Mouse (Mus musculus) hindbrain, embryonic 16.5 days (tissue): ENCODE measurements around the gene Mfsd7a. TPM values are rescaled to one million over a fixed set of nuclear protein-coding genes. Genes with fewer than 3 reads are reported as not detected.

Experiments
- ATAC-seq: fragments of 200-750 bp; cut with Nextera tagmentation; 2 replicates; pipeline ENCODE4 v1.8.0; 2017; ENCODE audit warnings: moderate TSS enrichment, moderate library complexity
- H3K27ac ChIP-seq: fragments of 300-500 bp; sonication (generic); 2 replicates; pipeline ENCODE4 v1.5.1; 2014; ENCODE audit warnings: low read depth, mild to moderate bottlenecking, control low read depth, low read length, moderate library complexity
- H3K27me3 ChIP-seq: fragments of 300-500 bp; sonication (generic); replicated peaks from 2 replicates; pipeline ENCODE4 v1.6.1; 2014; ENCODE audit warnings: low read length; ENCODE audit not compliant: control insufficient read depth, insufficient read depth
- H3K36me3 ChIP-seq: fragments of 300-500 bp; sonication (generic); 2 replicates; pipeline ENCODE4 v1.6.1; 2014; ENCODE audit warnings: mild to moderate bottlenecking, low read length, moderate library complexity, mixed read lengths; ENCODE audit not compliant: control insufficient read depth, insufficient read depth
- H3K4me1 ChIP-seq: fragments of 300-500 bp; sonication (generic); 2 replicates; pipeline ENCODE4 v1.6.1; 2014; ENCODE audit warnings: low read depth, low read length; ENCODE audit not compliant: control insufficient read depth, insufficient read depth
- H3K4me2 ChIP-seq: fragments of 300-500 bp; sonication (generic); 2 replicates; pipeline ENCODE4 v1.6.1; 2014; ENCODE audit warnings: mild to moderate bottlenecking, low read length, control low read depth, moderate library complexity
- H3K4me3 ChIP-seq: fragments of 300-500 bp; sonication (generic); 2 replicates; pipeline ENCODE4 v1.5.1; 2014; ENCODE audit warnings: mild to moderate bottlenecking, low read length, control low read depth, moderate library complexity
- H3K9ac ChIP-seq: fragments of 300-500 bp; sonication (generic); 2 replicates; pipeline ENCODE4 v1.6.1; 2014; ENCODE audit warnings: low read depth, mild to moderate bottlenecking, control low read depth, low read length, moderate library complexity
- H3K9me3 ChIP-seq: fragments of 300-500 bp; sonication (generic); 2 replicates; pipeline ENCODE4 v1.6.1; 2014; ENCODE audit warnings: mild to moderate bottlenecking, low read length, moderate library complexity; ENCODE audit not compliant: control insufficient read depth
- WGBS: fragments of 180-500 bp; shearing (Covaris S2); extraction: QIAGEN DNeasy Blood & Tissue Kit; methylation state at CpG from one replicate; pipeline ENCODE4 v1.1.7; 2014; 5-methylcytosine and 5-hydroxymethylcytosine counted together
- polyA plus RNA-seq: library from polyadenylated mRNA; unstranded; fragments of >200 nt; fragmentation: Nextera tagmentation; extraction: Ambion mirVana; gene quantifications from 2 replicates; pipeline ENCODE4 v1.2.1, GENCODE M21; 2015

Gene Mfsd7a
- polyA plus RNA-seq, 1 experiment from 2014 or later = 0.29 TPM

- no peaks in the 10 kb centered on the region for H3K36me3 ChIP-seq
- H3K9me3 ChIP-seq = no peaks in the 10 kb centered on the region
- no peak overlapping the region for H3K4me2 ChIP-seq
- 90% methylated on average over 2 of the region's 2 CpGs for WGBS
- no peaks in the 10 kb centered on the region for H3K4me1 ChIP-seq
- no peak overlapping the region for H3K4me3 ChIP-seq
- ATAC-seq = no peak
- H3K9ac ChIP-seq = no peak overlapping the region
- no peaks in the 10 kb centered on the region for H3K27me3 ChIP-seq
- no peak overlapping the region for H3K27ac ChIP-seq
These were observed 41.7 kb downstream of the Mfsd7a start for GRCm38 (mm10) chr5:108406977-108407376.

GRCm38 (mm10) chr5:108405460-108405859, 43.2 kb downstream of the Mfsd7a start:
- H3K36me3 ChIP-seq = no peaks in the 10 kb centered on the region
- WGBS = 76% methylated on average over 1 of the region's 1 CpGs

GRCm38 (mm10) chr5:108403453-108403852, 45.2 kb downstream of the Mfsd7a start:
- ATAC-seq = no peak
- Histone ChIP-seq H3K4me2 (no peak overlapping the region), H3K4me3 (no peak overlapping the region), H3K4me1 (no peaks in the 10 kb centered on the region), H3K27ac (no peak overlapping the region), H3K9ac (no peak overlapping the region), H3K36me3 (no peaks in the 10 kb centered on the region), H3K27me3 (no peaks in the 10 kb centered on the region), H3K9me3 (no peaks in the 10 kb centered on the region)
- 78% methylated on average over 4 of the region's 4 CpGs for WGBS

More at GRCm38 (mm10) chr5:108405460-108405859, 43.2 kb downstream of the Mfsd7a start:
- Histone ChIP-seq H3K27ac (no peak overlapping the region), H3K4me2 (no peak overlapping the region), H3K4me3 (no peak overlapping the region), H3K9ac (no peak overlapping the region), H3K27me3 (no peaks in the 10 kb centered on the region), H3K9me3 (no peaks in the 10 kb centered on the region), H3K4me1 (no peaks in the 10 kb centered on the region)
- no peak for ATAC-seq

Other genes with a start within 250 kb of the Mfsd7a start
- 41.7 and 42.4 TPM in 2 replicates for gene Dr1, start 180.0 kb downstream of the Mfsd7a start, polyA plus RNA-seq
- gene Pigg, start 136.3 kb downstream of the Mfsd7a start, polyA plus RNA-seq = 5.1 and 5.3 TPM in 2 replicates
- gene Gm42517, start 81.0 kb downstream of the Mfsd7a start, polyA plus RNA-seq = 3.2 and 3.6 TPM in 2 replicates
- 0.30 TPM in 1 of 2 replicates, not detected in the other for gene Pde6b, start 60.5 kb downstream of the Mfsd7a start, polyA plus RNA-seq
- 329 and 384 TPM in 2 replicates for gene Atp5k, start 14.4 kb downstream of the Mfsd7a start, polyA plus RNA-seq
- gene Pcgf3, start 12.3 kb upstream of the Mfsd7a start, polyA plus RNA-seq = 20.2 and 22.8 TPM in 2 replicates
- 238 and 264 TPM in 2 replicates for gene Cplx1, start 101.1 kb upstream of the Mfsd7a start, polyA plus RNA-seq
- gene Gak, start 180.9 kb upstream of the Mfsd7a start, polyA plus RNA-seq = 47.5 and 56.5 TPM in 2 replicates
- gene Tmem175, start 180.9 kb upstream of the Mfsd7a start, polyA plus RNA-seq = 28.6 and 30.9 TPM in 2 replicates
- gene Idua, start 211.4 kb upstream of the Mfsd7a start, polyA plus RNA-seq = 13.3 and 13.7 TPM in 2 replicates
- 26.6 and 33.4 TPM in 2 replicates for gene Dgkq, start 220.8 kb upstream of the Mfsd7a start, polyA plus RNA-seq
- gene Slc26a1, start 226.7 kb upstream of the Mfsd7a start, polyA plus RNA-seq = 3.6 and 3.9 TPM in 2 replicates
- gene Fgfrl1, start 243.5 kb upstream of the Mfsd7a start, polyA plus RNA-seq = 4.7 and 4.8 TPM in 2 replicates